Mouse (Mus musculus): Measurements from ENCODE around the gene Sec1. TPM values are rescaled to one million over a fixed set of nuclear protein-coding genes. Genes with fewer than 3 reads are reported as not detected.

The Sec1 gene
- polyA plus RNA-seq (2012; rRNA removed): 1.3 and 2.3 TPM in 2 replicates

DNA sequence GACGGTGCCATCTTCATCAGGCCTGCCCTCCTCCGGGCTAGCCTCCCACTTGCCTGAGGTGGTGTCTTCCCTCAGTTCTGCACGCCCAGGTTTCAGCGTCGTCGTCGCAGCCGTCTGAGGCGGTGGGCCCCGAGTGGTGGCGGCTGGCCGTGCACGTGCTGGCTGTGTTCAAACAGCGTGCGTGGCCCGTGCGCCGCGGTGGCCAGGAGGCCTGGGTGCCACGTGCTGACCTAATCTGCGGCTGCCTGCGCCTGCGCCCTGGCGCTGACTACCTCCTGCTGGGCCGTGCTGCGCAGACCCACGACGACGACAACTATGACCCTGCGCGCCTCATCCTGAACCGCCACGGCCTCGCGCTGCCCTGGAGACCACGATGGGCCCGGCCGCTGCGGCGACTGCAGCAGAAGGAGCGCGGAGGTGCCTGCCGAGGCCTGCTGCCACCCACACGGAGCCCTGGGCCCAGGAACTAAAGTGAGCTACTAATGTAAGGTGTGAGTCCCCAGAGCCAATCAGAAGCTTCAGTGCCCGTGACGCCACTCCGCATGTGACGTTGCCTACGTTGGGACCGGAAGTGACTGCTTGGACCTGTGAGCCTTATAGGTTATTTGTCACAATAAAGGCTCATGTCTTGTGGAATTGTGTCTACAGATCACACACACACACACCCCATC is at the start of gene Sec1:
Sec1 (minus strand) TSS at position 482 of the 671 bp plus-strand sequence.

DNA sequence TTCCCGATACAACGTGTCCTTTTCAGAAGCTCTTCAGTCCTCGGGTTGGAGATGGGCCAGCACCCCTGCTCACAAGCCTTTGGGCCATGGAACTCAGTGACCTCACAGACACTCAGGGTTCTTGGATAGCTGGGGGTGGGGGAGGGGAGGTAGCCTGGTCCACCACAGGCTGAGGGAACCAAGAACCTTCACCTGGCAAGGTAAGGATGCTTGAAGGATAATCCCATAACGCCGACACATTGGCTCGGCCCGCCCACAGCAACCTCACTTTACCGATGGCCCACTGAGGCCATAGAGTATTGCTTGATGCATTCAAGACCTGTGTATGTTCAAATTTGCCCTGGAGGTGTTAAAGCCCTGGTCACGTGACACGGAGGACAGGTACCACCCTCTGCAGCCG is 31.5 kb upstream of the Sec1 start, which contains the start of gene Spaca4:
Spaca4 (minus strand) TSS at position 101 of the 400 bp plus-strand sequence.

DNA sequence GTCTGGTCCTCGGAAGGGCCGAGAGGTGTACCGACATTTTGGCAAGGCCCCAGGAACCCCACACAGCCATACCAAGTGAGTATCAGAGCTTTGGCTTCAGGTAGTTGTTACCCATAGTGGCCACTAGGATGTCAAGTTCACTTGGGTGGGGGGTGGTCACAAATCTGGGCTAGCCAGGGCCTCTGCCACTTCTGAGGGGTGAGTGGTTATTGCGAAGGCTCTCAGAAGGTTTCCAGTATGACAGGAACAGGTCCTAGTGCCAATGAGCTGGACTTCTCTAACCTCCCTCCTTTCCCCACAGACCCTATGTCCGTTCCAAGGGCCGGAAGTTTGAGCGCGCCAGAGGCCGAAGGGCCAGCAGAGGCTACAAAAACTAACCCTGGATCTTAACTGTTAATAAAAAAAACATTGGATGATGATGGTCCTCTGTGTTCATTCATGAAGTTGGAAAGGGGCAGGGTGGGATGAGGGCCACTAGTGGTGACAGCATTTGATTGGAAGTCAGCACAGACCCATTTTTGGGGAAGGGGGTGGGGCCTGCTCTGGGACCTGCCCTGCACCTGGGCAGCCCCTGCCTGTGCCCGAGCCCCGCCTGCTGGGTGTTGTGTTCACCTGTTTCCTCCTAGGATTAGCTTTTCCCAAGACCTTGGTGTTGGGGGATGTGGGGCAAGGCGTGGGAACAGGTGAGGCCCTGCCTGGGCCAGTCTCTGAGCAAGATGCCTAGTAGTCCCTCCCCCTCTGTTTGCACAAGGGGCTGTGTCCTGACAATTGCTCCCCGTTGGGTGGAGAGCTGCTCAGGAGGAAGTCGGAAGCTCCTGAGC is 26.4 kb upstream of the Sec1 start, which contains the start of gene Fam83e:
Fam83e (plus strand) TSS at position 800 of the 821 bp plus-strand sequence.

DNA sequence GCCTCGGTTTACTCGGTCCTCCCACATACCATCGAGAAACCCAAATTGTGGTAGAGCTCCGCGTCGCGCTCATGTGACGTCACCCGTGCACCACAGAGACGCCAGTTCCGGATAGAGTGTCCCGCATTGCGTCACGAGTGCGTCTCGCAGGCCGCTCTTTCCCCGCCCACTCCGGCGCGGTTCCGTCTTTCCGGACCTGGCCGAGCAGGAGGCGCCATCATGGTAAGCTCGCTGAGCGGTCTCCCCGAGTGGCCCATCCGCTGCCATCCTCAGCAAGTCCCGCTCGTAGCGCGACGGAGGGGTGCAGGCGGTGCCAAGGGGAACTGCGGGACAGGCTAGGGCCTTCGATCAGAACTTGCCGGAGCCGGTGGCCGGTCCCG is 23.7 kb upstream of the Sec1 start, which contains the start of gene Sphk2:
Sphk2 (minus strand) TSS at position 85 of the 380 bp plus-strand sequence.

DNA sequence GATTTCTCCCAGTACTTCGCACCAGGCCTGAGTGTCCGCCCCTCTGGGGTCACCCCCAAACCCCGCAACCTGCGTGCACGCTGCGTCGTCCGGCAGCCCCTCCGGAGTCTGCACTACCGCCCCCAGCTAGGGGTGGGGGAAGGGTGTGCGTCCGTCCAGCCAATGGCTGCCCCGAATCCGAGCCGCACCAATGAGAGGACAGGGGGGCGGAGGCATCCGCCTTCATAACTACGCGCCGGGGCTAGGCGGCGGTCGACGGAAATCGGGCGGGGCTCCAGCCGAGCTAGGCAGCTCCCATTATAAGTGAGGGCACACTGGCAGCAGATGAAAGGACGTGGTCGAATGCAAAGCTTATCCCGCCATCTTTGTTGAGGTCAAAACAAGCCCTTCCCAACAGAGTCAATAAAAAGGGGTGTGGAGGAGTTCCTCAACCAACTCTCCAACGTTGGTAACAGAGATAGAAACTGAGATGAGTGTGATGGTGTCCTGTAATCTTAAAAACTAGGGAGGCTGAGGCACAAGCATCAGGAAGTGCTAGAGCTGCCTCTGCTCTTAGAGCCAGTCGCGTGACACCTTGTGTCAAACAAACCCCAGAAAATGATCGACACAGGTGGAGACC is 21.0 kb upstream of the Sec1 start, which contains the start of gene Rpl18:
Rpl18 (plus strand) TSS at position 368 of the 619 bp plus-strand sequence.

DNA sequence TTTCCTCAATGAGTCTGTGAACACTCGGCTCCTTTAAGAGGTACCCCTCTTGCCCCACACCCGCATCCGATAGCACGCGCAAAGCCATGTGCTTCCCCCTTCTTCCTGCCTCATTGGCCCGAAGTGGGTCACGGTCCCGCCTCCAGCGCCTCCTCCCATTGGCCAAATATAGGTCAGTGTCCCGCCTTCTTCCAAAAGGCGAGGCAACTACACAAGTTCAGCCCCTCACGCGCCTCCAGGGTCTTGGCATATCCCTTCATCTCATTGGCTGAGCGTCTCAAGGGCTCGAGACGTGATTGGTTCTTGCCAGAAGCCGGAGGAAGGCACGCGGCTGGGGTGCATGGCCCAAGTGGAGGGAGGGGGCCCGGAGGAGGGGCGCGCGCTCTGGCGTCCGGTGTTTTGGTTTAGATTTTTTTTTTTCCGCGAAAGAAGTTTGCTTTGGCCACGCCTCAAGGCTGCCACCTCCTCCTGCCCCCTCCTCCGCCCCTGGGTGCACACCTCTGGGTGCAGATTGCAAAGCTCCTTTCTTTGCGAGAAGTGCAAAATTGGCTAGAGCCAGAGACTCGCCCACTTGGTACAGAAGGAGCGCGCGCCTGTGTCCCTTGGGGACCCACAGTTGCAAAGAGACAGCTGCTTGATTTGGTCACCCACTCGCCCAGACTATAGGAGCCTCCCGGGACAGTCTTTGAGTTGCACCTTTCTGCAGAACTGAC is 10.7 kb upstream of the Sec1 start, which contains the start of gene Dbp:
Dbp (plus strand) TSS at position 359 of the 713 bp plus-strand sequence.

DNA sequence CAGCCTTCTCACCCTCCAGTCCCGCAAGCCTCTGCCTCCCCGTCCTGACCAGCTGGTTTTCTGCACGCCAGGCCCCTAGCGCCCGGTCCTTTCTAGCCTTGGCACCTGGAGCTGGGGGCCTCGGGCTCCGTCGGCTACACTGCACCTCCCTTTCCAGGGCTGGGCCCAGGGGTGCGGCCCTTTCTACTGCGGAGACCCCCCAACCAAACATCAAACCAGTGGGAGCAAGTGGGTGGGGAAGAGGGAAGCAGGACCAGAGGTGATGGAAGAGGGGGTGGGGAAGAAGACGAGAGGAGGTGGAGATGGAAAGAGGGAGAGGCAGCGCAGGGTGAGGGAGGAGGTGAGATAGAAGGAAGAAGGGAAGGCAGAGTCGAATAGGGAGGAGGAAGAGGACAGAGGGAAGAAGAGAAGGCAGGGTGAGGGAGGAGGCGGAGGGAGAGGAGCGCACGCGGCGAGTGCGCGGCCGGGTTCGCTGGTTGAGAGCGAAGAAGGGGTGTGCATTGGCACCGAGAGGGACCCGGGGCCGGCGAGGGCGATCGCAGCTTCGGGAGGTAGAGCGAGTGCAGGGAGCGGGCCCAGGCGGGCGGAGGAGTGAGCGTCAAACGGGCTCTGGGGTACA is 5.4 kb upstream of the Sec1 start, which contains the start of gene Car11:
Car11 (plus strand) TSS at position 321 of the 619 bp plus-strand sequence.

DNA sequence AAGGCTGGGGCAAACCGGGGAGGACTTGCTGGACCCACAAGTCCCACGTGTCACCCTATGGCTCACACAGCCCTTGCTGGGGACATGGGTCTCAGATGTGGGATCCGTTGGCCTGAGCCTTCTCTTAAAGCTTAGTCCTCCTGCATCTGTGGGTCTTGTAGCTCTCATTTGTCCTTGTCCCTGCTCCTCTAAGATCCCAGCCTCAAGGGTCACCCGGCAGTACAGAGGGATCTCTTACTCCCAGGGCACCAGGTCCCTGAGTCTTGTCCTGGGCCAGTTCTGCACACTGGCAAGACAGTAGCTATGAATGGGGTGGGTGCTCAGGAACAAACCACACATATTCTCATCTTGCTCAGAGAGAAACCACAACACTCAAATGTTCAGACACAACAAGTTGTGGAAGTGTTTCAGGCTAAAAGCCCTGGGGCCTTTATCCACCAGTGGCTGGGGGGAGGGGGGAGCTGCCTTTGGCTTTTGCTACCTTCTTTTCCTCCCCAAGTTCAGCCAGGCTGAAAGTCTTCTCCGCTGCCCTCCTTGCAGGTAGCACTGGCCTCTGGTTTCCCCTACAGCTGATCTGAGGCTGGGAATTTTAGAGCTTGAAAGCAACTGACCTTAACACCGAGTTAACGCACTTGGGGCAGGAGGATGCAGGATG is 10.7 kb downstream of the Sec1 start, which contains the start of gene Ntn5:
Ntn5 (plus strand) TSS at position 627 of the 655 bp plus-strand sequence.

DNA sequence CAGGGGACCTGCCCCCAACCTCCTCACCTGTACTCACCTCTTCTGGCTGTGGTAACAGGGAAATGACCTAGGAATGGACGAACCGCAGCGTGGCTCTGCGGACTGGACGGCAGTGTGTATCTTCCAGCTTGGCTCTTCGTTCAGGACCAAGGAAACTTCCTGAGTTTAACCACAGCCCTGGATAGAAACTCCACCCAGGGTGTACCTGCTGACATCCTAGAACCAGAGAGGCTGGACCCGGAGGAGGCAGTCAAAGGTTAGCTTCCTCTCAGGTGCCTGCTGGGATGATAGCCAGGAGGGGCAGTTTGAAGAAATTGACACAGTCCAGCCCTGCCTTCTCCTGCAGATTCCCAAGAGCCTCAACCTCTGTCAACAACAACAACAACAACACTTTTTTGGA is 28.0 kb downstream of the Sec1 start, which contains the start of gene Fut2:
Fut2 (minus strand) TSS at position 234 of the 400 bp plus-strand sequence.

DNA sequence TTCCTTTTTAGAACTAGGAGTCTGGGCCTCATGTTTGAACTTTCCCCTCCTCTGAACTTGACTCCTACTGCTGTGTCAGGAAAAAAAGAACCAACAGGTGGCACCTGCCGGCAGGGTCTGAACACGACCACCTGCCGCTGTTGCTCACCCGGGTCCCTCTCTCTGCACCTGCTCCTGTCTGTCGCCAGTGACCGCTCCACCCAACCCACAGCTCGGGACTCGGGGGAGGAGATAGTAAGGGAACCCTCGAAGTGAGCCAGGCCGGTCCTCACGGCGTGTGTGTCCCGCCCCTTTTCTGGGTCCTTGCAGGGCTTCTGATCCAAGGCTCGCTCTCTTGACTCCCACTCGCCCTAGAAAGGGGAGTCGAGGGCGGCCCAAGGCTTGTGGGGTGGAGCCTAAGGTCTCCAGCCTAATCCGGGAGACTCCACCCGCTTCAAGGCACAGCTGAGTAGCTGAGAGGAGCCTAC is 54.6 kb downstream of the Sec1 start, which contains the start of gene Mamstr:
Mamstr (plus strand) TSS at position 417 of the 467 bp plus-strand sequence.

Other genes with a start within 250 kb of the Sec1 start
- gene Ftl1, start 234.5 kb downstream of the Sec1 start, polyA plus RNA-seq (2012; rRNA removed): 1,702 and 1,837 TPM in 2 replicates
- gene Bax, start 227.5 kb downstream of the Sec1 start, polyA plus RNA-seq (2012; rRNA removed): 146 and 199 TPM in 2 replicates
- 0.24 and 0.80 TPM in 2 replicates for gene Tulp2, start 212.5 kb downstream of the Sec1 start, polyA plus RNA-seq (2012; rRNA removed)
- not detected in 2 replicates for gene Gm45808, start 207.6 kb downstream of the Sec1 start, polyA plus RNA-seq (2012; rRNA removed)
- gene Dhdh, start 205.6 kb downstream of the Sec1 start, polyA plus RNA-seq (2012; rRNA removed): 3.5 and 3.9 TPM in 2 replicates
- gene Nucb1, start 184.0 kb downstream of the Sec1 start, polyA plus RNA-seq (2012; rRNA removed): 101 and 117 TPM in 2 replicates
- gene Ppp1r15a, start 168.1 kb downstream of the Sec1 start, polyA plus RNA-seq (2012; rRNA removed): 14.8 and 20.2 TPM in 2 replicates
- gene Plekha4, start 168.1 kb downstream of the Sec1 start, polyA plus RNA-seq (2012; rRNA removed): 1.8 and 4.0 TPM in 2 replicates
- gene Hsd17b14, start 139.5 kb downstream of the Sec1 start, polyA plus RNA-seq (2012; rRNA removed): 0.37 and 0.56 TPM in 2 replicates
- gene Bcat2, start 124.2 kb downstream of the Sec1 start, polyA plus RNA-seq (2012; rRNA removed): 29.4 and 42.2 TPM in 2 replicates
- gene Fgf21, start 78.9 kb downstream of the Sec1 start, polyA plus RNA-seq (2012; rRNA removed): 0.07 TPM in 1 of 2 replicates, not detected in the other
- 0.01 and 0.04 TPM in 2 replicates for gene Fut1, start 77.1 kb downstream of the Sec1 start, polyA plus RNA-seq (2012; rRNA removed)
- 0.20 and 0.22 TPM in 2 replicates for gene Izumo1, start 72.6 kb downstream of the Sec1 start, polyA plus RNA-seq (2012; rRNA removed)
- 7.7 and 8.8 TPM in 2 replicates for gene Rasip1, start 66.9 kb downstream of the Sec1 start, polyA plus RNA-seq (2012; rRNA removed)
- 2.8 and 5.1 TPM in 2 replicates for gene Mamstr, start 54.4 kb downstream of the Sec1 start, polyA plus RNA-seq (2012; rRNA removed)
- gene Fut2, start 28.0 kb downstream of the Sec1 start, polyA plus RNA-seq (2012; rRNA removed): 0.02 and 0.15 TPM in 2 replicates
- 0.64 and 0.94 TPM in 2 replicates for gene Ntn5, start 10.4 kb downstream of the Sec1 start, polyA plus RNA-seq (2012; rRNA removed)
- gene Car11, start 5.4 kb upstream of the Sec1 start, polyA plus RNA-seq (2012; rRNA removed): 22.0 and 26.1 TPM in 2 replicates
- gene Dbp, start 10.7 kb upstream of the Sec1 start, polyA plus RNA-seq (2012; rRNA removed): 7.3 and 9.1 TPM in 2 replicates
- 1,250 and 1,262 TPM in 2 replicates for gene Rpl18, start 21.1 kb upstream of the Sec1 start, polyA plus RNA-seq (2012; rRNA removed)
- 25.3 and 27.1 TPM in 2 replicates for gene Sphk2, start 23.6 kb upstream of the Sec1 start, polyA plus RNA-seq (2012; rRNA removed)
- gene Fam83e, start 26.8 kb upstream of the Sec1 start, polyA plus RNA-seq (2012; rRNA removed): 1.3 and 1.6 TPM in 2 replicates
- gene Spaca4, start 31.4 kb upstream of the Sec1 start, polyA plus RNA-seq (2012; rRNA removed): not detected in 2 replicates
- 85.6 and 107 TPM in 2 replicates for gene Lmtk3, start 89.3 kb upstream of the Sec1 start, polyA plus RNA-seq (2012; rRNA removed)
- 0.56 and 0.88 TPM in 2 replicates for gene Sult2b1, start 90.3 kb upstream of the Sec1 start, polyA plus RNA-seq (2012; rRNA removed)
- gene Cyth2, start 120.2 kb upstream of the Sec1 start, polyA plus RNA-seq (2012; rRNA removed): 155 and 323 TPM in 2 replicates
- gene Kcnj14, start 130.4 kb upstream of the Sec1 start, polyA plus RNA-seq (2012; rRNA removed): 1.2 and 1.3 TPM in 2 replicates
- gene Grwd1, start 136.5 kb upstream of the Sec1 start, polyA plus RNA-seq (2012; rRNA removed): 28.4 and 31.1 TPM in 2 replicates
- 69.6 and 180 TPM in 2 replicates for gene Kdelr1, start 178.4 kb upstream of the Sec1 start, polyA plus RNA-seq (2012; rRNA removed)
- 2.4 and 2.7 TPM in 2 replicates for gene Grin2d, start 184.0 kb upstream of the Sec1 start, polyA plus RNA-seq (2012; rRNA removed)
- 0.26 and 0.89 TPM in 2 replicates for gene Syngr4, start 202.3 kb upstream of the Sec1 start, polyA plus RNA-seq (2012; rRNA removed)
- gene Tmem143, start 202.5 kb upstream of the Sec1 start, polyA plus RNA-seq (2012; rRNA removed): 9.7 and 11.8 TPM in 2 replicates
- 13.4 and 29.4 TPM in 2 replicates for gene Emp3, start 227.0 kb upstream of the Sec1 start, polyA plus RNA-seq (2012; rRNA removed)
- 5.4 and 5.8 TPM in 2 replicates for gene Ccdc114, start 229.7 kb upstream of the Sec1 start, polyA plus RNA-seq (2012; rRNA removed)

All from central nervous system, embryonic 11.5 days (tissue).